Mouse (Mus musculus): Measurements from ENCODE around the gene Ndrg3.

DNA sequence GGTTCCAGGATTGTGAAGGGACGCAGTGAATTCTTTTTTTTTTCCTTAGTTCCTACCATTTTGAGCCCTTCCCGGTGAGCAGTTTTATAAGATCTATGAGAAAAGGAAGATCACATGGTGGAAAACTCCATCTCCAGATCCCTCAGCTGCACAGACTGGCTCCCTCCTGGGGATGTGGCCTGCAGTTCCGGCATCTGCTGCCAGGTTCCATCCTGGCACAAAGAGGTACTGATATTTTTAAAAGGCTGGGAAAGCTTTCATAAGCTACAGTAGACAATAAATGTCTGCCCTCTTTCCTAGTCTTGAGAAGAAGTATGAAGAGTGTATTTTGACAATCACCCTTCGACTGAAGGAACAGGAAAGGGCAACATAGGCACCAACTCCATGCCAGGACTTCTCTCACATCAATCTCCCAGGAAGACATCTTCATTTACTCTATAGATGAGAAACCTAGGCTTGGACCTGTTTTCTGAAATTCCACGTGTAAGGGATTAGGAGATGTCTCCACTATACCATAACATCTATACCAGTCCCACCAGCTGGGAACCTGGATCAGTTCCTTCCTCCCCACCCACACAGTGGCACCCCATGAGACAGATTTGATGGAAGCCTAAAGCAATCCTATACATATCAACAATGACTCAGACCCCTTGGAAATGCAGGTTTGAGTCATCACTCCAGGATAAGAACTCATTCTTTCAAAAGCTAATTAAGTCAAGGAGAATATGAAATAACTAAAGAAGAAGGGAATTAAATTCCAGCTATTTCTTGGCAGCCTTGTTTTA is 18.3 kb downstream of the Ndrg3 start:
- TF ChIP-seq CTCF (IDR thresholded peaks at IDR 0.05; ENCODE audit: low read depth, low read length) = no peak
- no peak for TF ChIP-seq POLR2A (IDR thresholded peaks at IDR 0.05; ENCODE audit: borderline replicate concordance, low read depth, low read length)
